Mouse (Mus musculus) kidney, adult 2 months (tissue): Measurements from ENCODE around the gene Ptprg. TPM values are rescaled to one million over a fixed set of nuclear protein-coding genes. Genes with fewer than 3 reads are reported as not detected.

Experiments
- DNase-seq: peaks from one replicate; pipeline ENCODE4 v3.0.0; 2021
- H3K27ac ChIP-seq: fragments of 200-500 bp; 2 replicates; pipeline ENCODE4 v1.5.1; 2012; ENCODE audit warnings: low read depth, low read length, control low read depth, inconsistent platforms; ENCODE audit not compliant: insufficient read depth
- H3K27me3 ChIP-seq: fragments of 200-500 bp; replicated peaks from 2 replicates; pipeline ENCODE4 v1.6.1; 2012; ENCODE audit warnings: mild to moderate bottlenecking, moderate library complexity, low read length, inconsistent platforms; ENCODE audit not compliant: control insufficient read depth, insufficient read depth
- H3K36me3 ChIP-seq: fragments of 200-500 bp; 2 replicates; pipeline ENCODE4 v1.6.1; 2012; ENCODE audit warnings: mild to moderate bottlenecking, moderate library complexity, low read length, inconsistent platforms; ENCODE audit not compliant: control insufficient read depth, insufficient read depth
- H3K4me1 ChIP-seq: fragments of 200-500 bp; 2 replicates; pipeline ENCODE4 v1.6.1; 2011; ENCODE audit warnings: low read length; ENCODE audit not compliant: control insufficient read depth, insufficient read depth
- H3K4me3 ChIP-seq: fragments of 200-500 bp; 2 replicates; pipeline ENCODE4 v1.5.1; 2011; ENCODE audit warnings: mild to moderate bottlenecking, low read depth, low read length, control low read depth; ENCODE audit not compliant: insufficient read depth
- CTCF ChIP-seq: fragments of 200-500 bp; conservative IDR thresholded peaks from 2 replicates; pipeline ENCODE4 v1.5.1; 2011; ENCODE audit warnings: low read depth, mild to moderate bottlenecking, control low read depth, low read length, moderate library complexity, mixed read lengths; ENCODE audit not compliant: insufficient read depth, insufficient read length
- POLR2A ChIP-seq: fragments of 200-500 bp; IDR thresholded peaks from one replicate; pipeline ENCODE4 v1.6.1; 2011; ENCODE audit warnings: low read depth, low read length, control low read depth
- WGBS: fragments of 180-500 bp; shearing (Covaris S2); methylation state at CpG from one replicate; pipeline ENCODE4 v1.1.7; 2018; 5-methylcytosine and 5-hydroxymethylcytosine counted together
- polyA plus RNA-seq: library from polyadenylated mRNA; depleted of rRNA; stranded (reverse); fragments of >200 nt; gene quantifications from 2 replicates; pipeline ENCODE4 v1.2.3, GENCODE M21; 2012

Ptprg gene
- polyA plus RNA-seq, 1 experiment, result 39.2 TPM

DNA sequence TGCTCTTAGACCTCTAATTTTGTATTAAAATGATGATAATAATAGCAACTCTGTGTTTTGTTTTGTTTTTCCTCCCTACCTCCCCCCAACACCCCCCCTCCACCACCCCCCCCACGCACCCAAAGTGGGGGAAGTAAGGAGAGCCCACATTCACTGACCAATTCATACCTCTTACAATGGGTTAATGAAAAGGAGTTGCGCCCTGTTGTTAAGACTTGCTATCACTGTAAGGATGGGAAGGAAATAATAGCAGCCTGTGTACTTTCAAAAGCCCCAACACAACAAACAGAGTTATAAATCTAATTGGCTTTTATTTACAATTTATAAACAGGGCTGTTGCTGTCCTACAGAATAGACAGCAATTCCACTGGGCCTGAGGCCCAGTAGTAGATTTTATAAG is 130.8 kb downstream of the Ptprg start:
- 0 out of 2 replicates have a peak, but pooled peaks cover 2% of the 10 kb centered on the region for H3K4me1 ChIP-seq

DNA sequence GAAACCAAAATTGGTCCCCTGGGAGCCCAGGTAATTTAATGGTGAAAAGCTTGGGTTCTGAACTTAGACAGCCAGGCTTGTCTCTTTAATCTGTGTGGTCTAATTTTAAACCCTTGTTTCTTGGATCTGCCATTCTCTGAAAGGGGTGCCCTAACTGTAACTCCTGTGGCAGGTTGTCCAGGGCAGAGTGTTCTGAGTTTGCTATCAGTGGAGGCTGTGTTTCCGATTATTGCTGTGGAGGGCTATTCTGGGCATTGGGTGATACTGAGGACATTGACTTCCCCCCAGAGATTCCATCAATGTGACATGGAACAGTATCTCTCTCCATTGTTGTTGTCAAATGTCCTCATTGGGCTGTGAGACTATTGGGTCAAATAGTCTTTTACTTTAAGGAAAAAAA is 134.2 kb downstream of the Ptprg start:
- WGBS, result 73% methylated on average over 1 of the region's 1 CpGs
- H3K27ac ChIP-seq, result no peak overlapping the region
- no peak overlapping the region for H3K4me3 ChIP-seq
- H3K4me1 ChIP-seq, result peaks cover 12% of the 10 kb centered on the region
- TF ChIP-seq CTCF (no peak), POLR2A (no peak)
- DNase-seq, result no peak
- no peaks in the 10 kb centered on the region for H3K27me3 ChIP-seq
- H3K36me3 ChIP-seq, result no peaks in the 10 kb centered on the region

More for the DNA sequence above, 130.8 kb downstream of the Ptprg start:
- no peak for DNase-seq
- no peak for TF ChIP-seq CTCF
- TF ChIP-seq POLR2A, result no peak
- no peak overlapping the region for H3K27ac ChIP-seq
- no peaks in the 10 kb centered on the region for H3K27me3 ChIP-seq
- WGBS, result 46% methylated on average over 2 of the region's 2 CpGs
- H3K4me3 ChIP-seq, result no peak overlapping the region
- H3K36me3 ChIP-seq, result no peaks in the 10 kb centered on the region

DNA sequence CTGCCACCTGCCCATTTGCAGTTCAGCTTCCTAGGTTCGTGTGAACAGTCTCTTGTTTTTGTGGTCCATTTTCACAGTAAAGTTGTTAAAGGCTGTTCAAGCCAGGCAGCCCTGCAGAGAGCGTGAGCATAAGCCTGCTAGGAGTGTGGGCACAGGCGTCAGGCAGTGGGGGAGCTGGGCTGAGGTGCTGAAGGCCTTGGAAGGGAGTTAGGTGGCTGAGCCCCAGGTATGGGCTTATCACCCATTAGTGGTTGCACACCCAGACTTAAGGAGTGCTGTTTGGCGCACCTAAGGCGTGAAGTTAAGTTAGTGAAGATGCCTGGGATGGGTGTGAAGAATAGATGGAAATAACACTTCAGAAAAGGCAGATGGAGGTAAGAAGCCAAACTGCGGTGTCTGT is 134.8 kb downstream of the Ptprg start:
- H3K36me3 ChIP-seq, result no peaks in the 10 kb centered on the region
- H3K4me3 ChIP-seq, result no peak overlapping the region
- DNase-seq, result no peak
- H3K4me1 ChIP-seq, result peaks cover 12% of the 10 kb centered on the region
- WGBS, result 88% methylated on average over 6 of the region's 6 CpGs
- no peaks in the 10 kb centered on the region for H3K27me3 ChIP-seq
- TF ChIP-seq POLR2A (no peak), CTCF (no peak)
- H3K27ac ChIP-seq, result no peak overlapping the region

DNA sequence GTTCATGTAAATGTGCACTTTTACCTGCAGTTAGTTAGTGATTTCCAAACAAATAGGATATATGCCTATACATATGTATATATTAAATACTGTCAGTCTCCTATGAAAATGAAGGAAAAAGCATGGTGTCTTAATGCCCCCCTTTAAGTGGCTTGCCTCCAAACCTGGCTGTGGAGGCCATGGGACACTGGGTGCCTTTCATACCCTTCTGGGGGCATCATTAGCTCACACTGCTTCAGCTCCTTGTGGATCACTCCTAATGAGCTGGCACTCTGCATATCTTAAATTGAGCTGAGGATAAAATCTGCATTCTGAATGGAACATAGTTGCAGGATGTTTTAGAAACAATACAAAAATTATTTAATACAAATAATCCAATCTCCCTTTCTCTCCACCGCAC is 136.7 kb downstream of the Ptprg start:
- no peak overlapping the region for H3K4me3 ChIP-seq
- no peaks in the 10 kb centered on the region for H3K36me3 ChIP-seq
- whole genome bisulfite sequencing, result 93% methylated on average over 1 of the region's 1 CpGs
- no peak for TF ChIP-seq CTCF
- TF ChIP-seq POLR2A, result no peak
- H3K27me3 ChIP-seq, result no peaks in the 10 kb centered on the region
- DNase-seq, result no peak
- no peak overlapping the region for H3K27ac ChIP-seq
- peaks cover 12% of the 10 kb centered on the region for H3K4me1 ChIP-seq

DNA sequence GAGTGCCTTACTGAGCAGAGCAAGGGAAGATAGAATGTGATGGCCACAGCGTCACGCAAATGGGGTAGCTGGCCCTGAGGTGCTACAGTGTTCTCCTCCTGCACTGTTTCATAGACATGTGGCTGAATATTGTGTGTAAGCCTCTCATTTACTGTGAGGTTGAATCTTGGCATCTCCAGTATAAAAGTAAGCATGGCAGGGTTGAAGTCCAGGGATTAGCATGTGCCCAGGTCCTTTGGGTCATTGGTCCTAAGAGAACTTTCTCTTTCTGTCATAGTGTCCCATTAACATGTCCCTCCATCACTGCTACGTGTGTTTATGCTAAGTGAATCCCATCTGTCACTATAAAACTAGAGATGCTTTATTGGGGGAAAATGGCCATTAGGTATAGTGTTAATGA is 138.2 kb downstream of the Ptprg start:
- Histone ChIP-seq H3K4me1 (peaks cover 9% of the 10 kb centered on the region), H3K27me3 (no peaks in the 10 kb centered on the region), H3K27ac (no peak overlapping the region), H3K4me3 (no peak overlapping the region), H3K36me3 (no peaks in the 10 kb centered on the region)
- WGBS, result 86% methylated on average over 3 of the region's 3 CpGs
- TF ChIP-seq POLR2A (no peak), CTCF (no peak)
- DNase-seq, result peak; percentile 26

DNA sequence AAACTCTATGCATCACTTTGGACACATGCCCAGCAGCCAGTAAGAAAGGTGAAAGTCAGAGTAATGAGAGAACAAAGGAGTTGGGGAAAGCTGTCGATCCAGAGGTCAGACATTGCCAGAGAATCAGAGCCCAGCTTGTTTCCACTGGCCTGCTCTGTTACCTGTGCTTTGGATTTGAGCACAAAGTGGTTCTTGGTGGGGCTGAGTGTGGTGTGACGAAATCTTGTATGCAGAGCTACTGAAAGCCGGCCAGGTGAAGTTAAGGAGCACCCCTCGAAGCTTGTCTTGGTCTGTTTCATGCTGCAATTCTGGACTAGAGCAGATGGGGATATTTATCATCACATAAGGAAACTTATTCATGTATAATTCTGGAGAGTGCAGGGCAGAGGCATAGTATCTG is 145.5 kb downstream of the Ptprg start:
- H3K27me3 ChIP-seq, result no peaks in the 10 kb centered on the region
- no peaks in the 10 kb centered on the region for H3K36me3 ChIP-seq
- no peak for DNase-seq
- no peaks in the 10 kb centered on the region for H3K4me1 ChIP-seq
- H3K27ac ChIP-seq, result no peak overlapping the region
- TF ChIP-seq POLR2A (no peak), CTCF (no peak)
- no peak overlapping the region for H3K4me3 ChIP-seq
- WGBS, result 71% methylated on average over 4 of the region's 4 CpGs

DNA sequence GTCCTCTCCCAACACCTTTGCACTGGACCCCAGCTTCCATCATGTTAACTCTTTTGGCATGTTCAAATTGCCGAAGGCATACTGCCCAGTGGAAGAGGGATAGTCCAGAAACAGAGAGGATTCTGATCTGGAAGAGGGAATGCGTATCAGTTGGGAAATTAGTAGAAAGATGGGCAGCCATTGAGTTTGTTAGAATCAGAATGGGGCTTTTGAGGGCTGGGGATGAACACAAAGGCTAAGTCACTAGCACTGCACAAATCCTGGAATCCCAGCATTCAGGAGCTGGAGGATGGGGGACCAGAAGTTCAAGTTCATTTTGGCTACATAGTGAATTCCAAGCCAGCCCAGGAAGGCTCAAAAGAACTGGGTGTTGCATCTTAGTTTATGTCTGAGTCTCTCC is 146.3 kb downstream of the Ptprg start:
- no peaks in the 10 kb centered on the region for H3K36me3 ChIP-seq
- no peaks in the 10 kb centered on the region for H3K27me3 ChIP-seq
- WGBS, result over 99% methylated on average over 2 of the region's 2 CpGs
- no peak for DNase-seq
- no peaks in the 10 kb centered on the region for H3K4me1 ChIP-seq
- H3K4me3 ChIP-seq, result no peak overlapping the region
- no peak overlapping the region for H3K27ac ChIP-seq
- no peak for TF ChIP-seq POLR2A
- TF ChIP-seq CTCF, result no peak
